Mouse (Mus musculus) midbrain, postnatal 0 days (tissue): ENCODE measurements around the gene Agfg2. TPM values are rescaled to one million over a fixed set of nuclear protein-coding genes. Genes with fewer than 3 reads are reported as not detected.
A peak's percentile ranks its signal among the peaks of the same experiment; 100 is the strongest.

Experiments used
- ATAC-seq: fragments of 200-750 bp; cut with Nextera tagmentation; 2 replicates; pipeline ENCODE4 v1.8.0; 2017; ENCODE audit warnings: moderate number of reproducible peaks, mild to moderate bottlenecking, moderate TSS enrichment, moderate library complexity; ENCODE audit not compliant: low FRiP score
- DNase-seq: peaks from one replicate; pipeline ENCODE4 v3.0.0-alpha.2; 2015; ENCODE audit warnings: low spot score
- H3K27ac ChIP-seq: fragments of 300-500 bp; sonication (generic); 2 replicates; pipeline ENCODE4 v1.5.1; 2014; ENCODE audit warnings: low read depth, mild to moderate bottlenecking, low read length, mixed read lengths
- H3K27me3 ChIP-seq: fragments of 300-500 bp; sonication (generic); 2 replicates; pipeline ENCODE4 v1.6.1; 2014; ENCODE audit warnings: low read length, control low read depth, mixed read lengths; ENCODE audit not compliant: insufficient read depth
- H3K36me3 ChIP-seq: fragments of 300-500 bp; sonication (generic); 2 replicates; pipeline ENCODE4 v1.6.1; 2014; ENCODE audit warnings: low read length, control low read depth, mixed read lengths; ENCODE audit not compliant: insufficient read depth
- H3K4me1 ChIP-seq: fragments of 300-500 bp; sonication (generic); 2 replicates; pipeline ENCODE4 v1.6.1; 2014; ENCODE audit warnings: mild to moderate bottlenecking, control low read depth, antibody characterized with exemption, low read length, mixed read lengths; ENCODE audit not compliant: insufficient read depth
- H3K4me2 ChIP-seq: fragments of 300-500 bp; sonication (generic); 2 replicates; pipeline ENCODE4 v1.6.1; 2014; ENCODE audit warnings: low read depth, mild to moderate bottlenecking, low read length, mixed read lengths; ENCODE audit not compliant: poor library complexity, severe bottlenecking
- H3K4me3 ChIP-seq: fragments of 300-500 bp; sonication (generic); 2 replicates; pipeline ENCODE4 v1.5.1; 2014; ENCODE audit warnings: low read depth, mild to moderate bottlenecking, low read length, moderate library complexity
- H3K9ac ChIP-seq: fragments of 300-500 bp; sonication (generic); replicated peaks from 2 replicates; pipeline ENCODE4 v1.6.1; 2014; ENCODE audit warnings: mild to moderate bottlenecking, low read length, moderate library complexity, mixed read lengths; ENCODE audit not compliant: poor library complexity, severe bottlenecking
- H3K9me3 ChIP-seq: fragments of 300-500 bp; sonication (generic); 2 replicates; pipeline ENCODE4 v1.6.1; 2016; ENCODE audit warnings: low read length, control low read depth
- CTCF ChIP-seq: IDR thresholded peaks from 2 replicates; pipeline ENCODE4 v1.5.1; 2016; ENCODE audit warnings: antibody characterized with exemption, mild to moderate bottlenecking
- WGBS: fragments of 180-500 bp; shearing (Covaris S2); extraction: QIAGEN DNeasy Blood & Tissue Kit; methylation state at CpG from one replicate; pipeline ENCODE4 v1.1.7; 2014; 5-methylcytosine and 5-hydroxymethylcytosine counted together
- polyA plus RNA-seq: library from polyadenylated mRNA; unstranded; fragments of >200 nt; fragmentation: Nextera tagmentation; extraction: Ambion mirVana; gene quantifications from 2 replicates; pipeline ENCODE4 v1.2.1, GENCODE M21; 2015
- total RNA-seq: library from RNA; depleted of rRNA; stranded (reverse); fragments of >200 nt; gene quantifications from 2 replicates; pipeline ENCODE4 v1.2.3, GENCODE M21; 2014

Gene Agfg2
- total and polyA plus RNA-seq, 2 experiments from 2014 or later = 15.5 to 28.1 TPM

DNA sequence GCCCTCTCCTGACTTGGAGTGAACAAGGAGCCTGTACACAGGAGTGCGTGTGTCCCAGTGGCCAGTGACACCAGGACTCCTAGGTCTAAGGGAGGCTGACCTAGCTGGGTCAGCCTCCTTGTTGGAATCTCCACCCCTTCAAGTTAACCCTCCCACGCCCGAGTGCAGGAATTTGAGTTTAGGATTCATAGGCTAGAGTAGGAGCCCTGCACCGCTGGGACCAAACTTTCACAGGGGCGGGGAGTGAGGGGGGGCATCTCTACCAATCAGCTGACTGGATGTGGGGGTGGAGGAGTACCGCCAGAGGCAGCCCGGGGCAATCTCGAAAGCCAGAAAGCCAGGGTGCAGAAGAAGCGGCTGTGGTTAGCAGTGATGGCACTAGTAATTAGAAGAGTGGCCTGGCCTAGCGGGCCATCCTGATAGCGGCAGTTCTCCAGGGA is 38.9 kb downstream of the Agfg2 start, which contains the start of gene Irs3:
Gene Irs3 (minus strand): TSS at position 63 of the 440 bp plus-strand sequence.
- no peak within 1 kb of the TSS for H3K9ac ChIP-seq
- 19% methylated on average over 11 of the region's 11 CpGs for WGBS

DNA sequence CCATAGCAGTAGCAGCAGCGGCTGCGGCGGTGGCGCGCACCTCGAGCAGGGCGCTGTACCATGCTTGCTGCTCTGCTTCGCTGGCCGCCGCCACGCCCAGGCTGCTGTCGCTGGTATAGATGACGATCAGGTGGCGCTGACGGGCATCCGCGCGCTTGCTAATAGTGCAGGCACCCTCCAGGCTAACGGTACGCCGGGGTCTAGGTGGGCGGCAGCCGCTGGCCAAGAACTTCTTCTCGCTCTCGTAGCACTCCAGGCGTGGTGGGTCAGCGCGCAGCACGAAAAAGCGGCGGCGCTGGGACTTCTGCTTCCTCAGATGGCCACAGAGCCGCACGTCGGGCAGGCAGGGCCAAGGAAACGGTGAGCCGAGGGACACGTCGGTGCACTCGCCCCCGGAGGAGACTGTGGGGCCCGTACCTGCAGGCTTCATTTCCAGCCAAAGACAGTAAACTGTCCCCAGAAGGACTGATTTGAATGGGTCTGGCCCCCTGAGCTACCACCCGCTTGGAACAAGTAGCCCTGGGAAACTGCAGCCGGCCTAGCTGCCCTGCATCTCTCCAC is 39.4 kb downstream of the Agfg2 start:
- ATAC-seq (no peak), DNase-seq (no peak)
- Histone ChIP-seq H3K27ac (no peak overlapping the region), H3K27me3 (peaks cover 24% of the 10 kb centered on the region; the same call in 1 of the 2 replicates), H3K9ac (no peak overlapping the region), H3K4me3 (peak overlapping the region; percentile 13), H3K4me1 (peaks cover 13% of the 10 kb centered on the region; the same call in 1 of the 2 replicates), H3K36me3 (peaks cover 12% of the 10 kb centered on the region; the same call in 1 of the 2 replicates), H3K4me2 (peak overlapping the region; percentile 25; the same call in 1 of the 2 replicates), H3K9me3 (no peaks in the 10 kb centered on the region)
- WGBS = 4% methylated on average over 44 of the region's 44 CpGs
- no peak for TF ChIP-seq CTCF

More for the DNA sequence above, 38.9 kb downstream of the Agfg2 start, which contains the start of gene Irs3:
- Histone ChIP-seq H3K4me2 (peak within 1 kb of the TSS; percentile 25; the same call in 1 of the 2 replicates), H3K4me3 (peak within 1 kb of the TSS; percentile 13), H3K9me3 (no peaks in the 10 kb centered on the region), H3K4me1 (peaks cover 13% of the 10 kb centered on the region; the same call in 1 of the 2 replicates), H3K27ac (no peak within 1 kb of the TSS), H3K27me3 (peaks cover 24% of the 10 kb centered on the region; the same call in 1 of the 2 replicates), H3K36me3 (peaks cover 7% of the 10 kb centered on the region; the same call in 1 of the 2 replicates)
- ATAC-seq = no peak
- TF ChIP-seq CTCF = no peak
- DNase-seq = no peak

DNA sequence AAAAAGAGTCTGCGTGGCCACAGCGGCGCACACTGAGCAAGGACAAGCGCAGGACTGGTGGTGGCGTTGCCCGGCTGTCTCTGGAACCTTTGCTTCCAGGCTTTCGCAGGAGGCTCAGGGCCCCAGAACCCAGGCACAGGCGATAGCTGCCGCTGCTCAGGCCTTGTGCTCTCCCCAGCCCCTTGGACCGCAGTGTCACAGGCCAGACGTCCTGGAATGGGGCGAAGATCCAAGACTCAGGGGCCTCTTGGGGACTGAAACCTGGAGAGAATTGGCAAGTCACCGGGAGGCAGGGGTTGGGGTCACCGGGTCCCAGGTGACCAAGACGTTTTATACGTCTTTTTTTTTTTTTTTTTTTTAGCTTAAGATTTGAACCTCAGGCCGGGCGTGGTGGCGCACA is 40.0 kb downstream of the Agfg2 start:
- Histone ChIP-seq H3K27ac (no peak overlapping the region), H3K4me2 (no peak overlapping the region), H3K4me1 (peaks cover 8% of the 10 kb centered on the region; the same call in 1 of the 2 replicates), H3K4me3 (no peak overlapping the region), H3K9me3 (no peaks in the 10 kb centered on the region), H3K36me3 (peaks cover 19% of the 10 kb centered on the region), H3K27me3 (peaks cover 24% of the 10 kb centered on the region; the same call in 1 of the 2 replicates), H3K9ac (no peak overlapping the region)
- ATAC-seq (no peak), DNase-seq (no peak)
- no peak for TF ChIP-seq CTCF
- WGBS = 44% methylated on average over 19 of the region's 19 CpGs

DNA sequence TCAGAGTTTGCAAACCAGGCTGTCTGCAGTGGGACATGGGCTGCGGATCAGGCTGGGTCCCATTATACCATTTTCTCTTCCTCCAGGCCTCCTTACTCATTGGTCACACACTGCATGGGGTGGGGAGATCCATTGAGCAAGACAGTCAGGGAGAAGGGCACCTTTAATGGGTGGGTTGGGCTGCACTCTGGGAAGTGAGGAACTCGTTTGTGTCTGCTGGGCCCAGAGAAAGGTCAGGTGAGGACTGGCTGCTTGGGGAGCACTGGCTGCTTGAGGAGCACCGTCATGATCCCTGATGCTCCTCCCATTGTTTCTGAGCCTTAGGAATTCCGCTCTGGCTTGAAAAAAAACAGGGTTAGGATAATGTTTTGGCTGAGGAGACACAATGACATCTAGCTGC is 41.6 kb downstream of the Agfg2 start:
- Histone ChIP-seq H3K9ac (no peak overlapping the region), H3K4me1 (peaks cover 1% of the 10 kb centered on the region; the same call in 1 of the 2 replicates), H3K36me3 (peaks cover 31% of the 10 kb centered on the region), H3K9me3 (no peaks in the 10 kb centered on the region), H3K27me3 (peaks cover 24% of the 10 kb centered on the region; the same call in 1 of the 2 replicates), H3K4me2 (no peak overlapping the region), H3K27ac (no peak overlapping the region), H3K4me3 (no peak overlapping the region)
- DNase-seq (no peak), ATAC-seq (no peak)
- 51% methylated on average over 4 of the region's 4 CpGs for WGBS
- no peak for TF ChIP-seq CTCF

DNA sequence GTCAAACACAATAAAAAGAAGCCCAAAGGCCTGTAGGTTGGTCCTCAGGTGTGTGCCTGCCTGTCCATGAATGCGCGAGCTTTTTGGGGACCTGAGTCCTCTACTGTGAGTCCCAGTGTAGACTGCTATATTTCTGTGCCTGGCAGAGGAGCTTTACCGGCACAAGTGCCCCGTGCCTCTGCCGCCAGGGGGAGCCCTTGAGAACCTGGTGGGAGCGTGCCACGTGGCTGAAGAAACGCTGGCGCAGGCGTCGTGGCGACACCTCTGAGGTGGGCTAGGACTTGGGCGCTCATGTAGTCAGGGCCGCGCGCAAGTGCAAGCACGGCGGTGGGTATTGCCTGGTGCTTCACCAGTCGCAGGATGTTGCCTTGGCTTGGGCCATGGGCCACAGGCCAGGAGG is 43.5 kb downstream of the Agfg2 start, which contains the start of gene Sap25:
Gene Sap25 (plus strand): TSS at position 281 of the 400 bp plus-strand sequence.
- H3K36me3 ChIP-seq = peaks cover 48% of the 10 kb centered on the region
- peaks cover 20% of the 10 kb centered on the region; the same call in 1 of the 2 replicates for H3K27me3 ChIP-seq
- DNase-seq (no peak), ATAC-seq (no peak)
- H3K4me2 ChIP-seq = no peak within 1 kb of the TSS
- no peaks in the 10 kb centered on the region for H3K4me1 ChIP-seq
- H3K27ac ChIP-seq = no peak within 1 kb of the TSS
- no peaks in the 10 kb centered on the region for H3K9me3 ChIP-seq
- no peak within 1 kb of the TSS for H3K9ac ChIP-seq
- H3K4me3 ChIP-seq = no peak within 1 kb of the TSS
- WGBS = 89% methylated on average over 19 of the region's 19 CpGs
- TF ChIP-seq CTCF = peak; percentile 32; the same call in 1 of the 2 replicates

DNA sequence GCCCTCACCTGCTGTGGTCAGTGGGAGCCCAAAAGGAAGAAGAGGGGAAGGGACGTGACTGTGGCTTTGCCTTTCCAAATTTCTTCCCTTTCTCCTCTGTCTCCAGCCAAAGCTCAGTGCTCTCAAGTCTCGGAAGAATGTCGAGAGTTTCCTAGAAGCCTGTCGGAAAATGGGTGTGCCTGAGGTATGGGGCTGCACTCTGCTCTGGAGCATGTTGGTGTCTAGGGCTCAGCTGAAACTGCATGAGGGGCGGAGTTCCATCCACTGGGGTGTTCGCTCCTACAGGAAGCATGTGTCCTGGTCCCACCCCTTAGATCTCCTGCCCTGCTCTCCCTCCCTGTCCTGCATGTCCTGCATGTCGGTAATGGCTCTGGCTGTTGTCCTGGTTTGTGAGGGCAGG is 45.1 kb downstream of the Agfg2 start:
- no peak overlapping the region for H3K4me2 ChIP-seq
- TF ChIP-seq CTCF = no peak
- DNase-seq = no peak
- H3K27me3 ChIP-seq = peaks cover 8% of the 10 kb centered on the region; the same call in 1 of the 2 replicates
- no peak overlapping the region for H3K4me3 ChIP-seq
- no peak for ATAC-seq
- peaks cover 59% of the 10 kb centered on the region for H3K36me3 ChIP-seq
- no peak overlapping the region for H3K27ac ChIP-seq
- 86% methylated on average over 7 of the region's 7 CpGs for WGBS
- no peaks in the 10 kb centered on the region for H3K9me3 ChIP-seq
- H3K4me1 ChIP-seq = no peaks in the 10 kb centered on the region
- no peak overlapping the region for H3K9ac ChIP-seq
